Mouse (Mus musculus): ENCODE measurements around the gene Hirip3. TPM values are rescaled to one million over a fixed set of nuclear protein-coding genes. Genes with fewer than 3 reads are reported as not detected.

Hirip3 gene
- total and polyA plus RNA-seq, 3 experiments = 3.6 to 6.3 (median 5.7) TPM

DNA sequence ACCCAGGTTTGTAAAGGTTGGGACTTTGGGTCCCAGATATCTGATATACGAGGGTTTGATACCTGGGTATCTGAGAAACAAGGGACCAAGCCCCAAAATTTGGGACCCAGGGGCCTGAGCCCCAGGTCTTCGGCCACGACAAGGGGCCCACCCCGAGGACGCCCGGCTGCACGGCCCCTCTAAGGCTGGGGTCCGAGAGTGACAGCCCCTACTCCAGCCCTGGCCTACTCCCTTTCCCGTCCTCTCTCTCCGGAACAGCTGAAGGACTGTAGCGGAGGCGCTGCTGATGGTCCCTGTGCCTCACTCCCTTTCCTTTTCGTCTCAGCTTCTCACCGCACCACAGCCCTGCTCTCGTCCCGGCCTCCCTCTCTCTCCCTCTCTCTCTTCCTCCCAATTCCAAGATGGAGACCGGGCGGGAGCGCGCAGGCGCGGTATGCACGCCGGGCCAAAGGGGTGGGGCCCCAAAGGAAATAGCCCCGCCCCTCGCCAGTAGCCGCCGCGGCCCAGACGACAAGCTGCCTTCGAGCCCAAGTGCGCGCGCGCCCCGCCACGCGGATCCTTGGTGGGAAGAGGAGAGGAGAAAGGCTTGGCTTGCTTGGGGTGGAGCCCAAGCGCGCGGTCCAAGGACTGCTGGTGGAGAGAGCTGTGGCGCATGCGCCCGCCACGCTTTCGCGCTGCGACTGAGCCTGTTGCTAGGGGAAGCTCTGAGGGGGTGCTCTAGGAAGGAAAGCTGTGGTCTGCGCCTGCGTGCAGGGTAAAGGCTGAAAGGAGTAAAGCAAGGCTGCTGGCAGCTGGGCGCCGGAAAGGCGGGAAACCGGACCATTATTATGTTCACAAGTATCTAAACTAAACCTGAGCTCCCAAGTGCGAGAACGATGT lies 22.8 kb downstream of the Hirip3 start, which contains the start of gene Taok2:
TSS of gene Taok2 (minus strand) at position 418 of the 879 bp plus-strand sequence.
- peak within 1 kb of the TSS; percentile 75 for H3K9ac ChIP-seq (ENCODE audit: low read depth, low read length)
- under 1% methylated on average over 56 of the region's 56 CpGs for WGBS
- peak; percentile 98 to 99 for DNase-seq
- peaks cover 11% of the 10 kb centered on the region for H3K36me3 ChIP-seq (ENCODE audit: control insufficient read depth, insufficient read depth, low read length)
- H3K27ac ChIP-seq = peak within 1 kb of the TSS; percentile 92
- intact Hi-C loops (cut with DNase I) = loop anchor here (1.0 to 5.0 kb wide), 4 partner anchors 14 to 143 kb away; partner anchors contain the start of genes Hirip3, Kctd13 and Maz
- H3K79me2 ChIP-seq (replicated peaks; ENCODE audit: control insufficient read depth, insufficient read depth, low read length) = peaks cover 6% of the 10 kb centered on the region
- H3K4me3 ChIP-seq = peak within 1 kb of the TSS; percentile 94
- H3K4me1 ChIP-seq (ENCODE audit: control insufficient read depth, insufficient read depth, low read length) = peaks cover 4% of the 10 kb centered on the region
- peak; percentile 98 for TF ChIP-seq POLR2A (IDR thresholded peaks at IDR 0.05; ENCODE audit: insufficient read depth, low read depth, low read length)
- peak; percentile 48; the same call in 1 of the 2 replicates for TF ChIP-seq EP300 (IDR thresholded peaks at IDR 0.05; ENCODE audit: insufficient read depth, low read depth, low read length)
- TF ChIP-seq CTCF (IDR thresholded peaks at IDR 0.05) = peak; percentile 18
- H3K27me3 ChIP-seq (ENCODE audit: control insufficient read depth, insufficient read depth, low read length) = no peaks in the 10 kb centered on the region

DNA sequence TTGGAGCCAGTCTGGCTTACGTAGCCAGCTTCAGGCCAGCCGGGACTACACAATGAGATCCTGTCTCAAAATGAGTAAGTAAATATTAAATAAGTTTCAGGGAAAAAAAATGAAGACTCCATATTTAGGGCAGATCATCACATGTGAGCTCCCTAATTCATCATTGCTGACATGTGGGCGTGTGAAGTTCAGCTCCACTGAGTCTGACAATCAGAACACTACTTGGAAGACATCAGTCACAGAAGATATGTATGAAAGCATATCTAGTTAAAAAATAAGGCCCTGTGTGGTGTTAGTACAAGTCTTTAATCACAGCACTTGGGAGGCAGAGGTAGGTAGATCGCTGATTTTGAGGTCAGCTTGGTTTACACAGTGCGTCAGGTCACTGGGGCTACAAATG lies 25.5 kb downstream of the Hirip3 start:
- peaks cover 3% of the 10 kb centered on the region for H3K79me2 ChIP-seq (replicated peaks; ENCODE audit: control insufficient read depth, insufficient read depth, low read length)
- intact Hi-C loops (cut with DNase I) = loop anchor here (5.0 kb wide), 1 partner anchor 40 kb away; the partner anchor contains the start of gene Kctd13
- no peaks in the 10 kb centered on the region; the same call in 1 of the 2 replicates for H3K4me1 ChIP-seq (ENCODE audit: control insufficient read depth, insufficient read depth, low read length)
- H3K27me3 ChIP-seq (ENCODE audit: control insufficient read depth, insufficient read depth, low read length) = no peaks in the 10 kb centered on the region
- no peak for TF ChIP-seq POLR2A (IDR thresholded peaks at IDR 0.05; ENCODE audit: insufficient read depth, low read depth, low read length)
- no peak for TF ChIP-seq CTCF (IDR thresholded peaks at IDR 0.05)
- TF ChIP-seq EP300 (IDR thresholded peaks at IDR 0.05; ENCODE audit: insufficient read depth, low read depth, low read length) = no peak
- no peak overlapping the region for H3K4me3 ChIP-seq
- H3K27ac ChIP-seq = no peak overlapping the region
- DNase-seq = no peak
- no peaks in the 10 kb centered on the region for H3K36me3 ChIP-seq (ENCODE audit: control insufficient read depth, insufficient read depth, low read length)
- no peak overlapping the region for H3K9ac ChIP-seq (ENCODE audit: low read depth, low read length)
- WGBS = 94% methylated on average over 5 of the region's 5 CpGs

DNA sequence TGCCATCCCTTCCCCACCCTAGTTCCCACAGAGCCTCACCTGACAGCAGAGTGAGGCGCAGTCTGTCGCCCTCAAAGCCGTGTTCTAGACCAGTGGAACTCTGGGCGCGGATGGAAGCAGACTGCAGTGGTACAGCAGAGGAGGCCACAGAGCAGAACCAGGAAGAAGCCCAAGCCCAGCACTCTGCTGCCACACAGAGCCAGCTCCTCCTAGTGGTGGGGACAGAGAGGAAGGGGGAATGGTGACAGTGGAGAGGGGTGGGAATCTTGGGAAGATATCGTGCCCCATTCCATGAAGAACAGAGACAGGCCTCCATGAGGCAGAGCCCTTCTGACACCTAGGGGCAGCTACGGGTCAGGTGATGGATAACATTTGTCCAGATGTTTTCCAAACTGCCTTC lies 27.1 kb downstream of the Hirip3 start:
- H3K27ac ChIP-seq = peak overlapping the region; percentile 28; the same call in 1 of the 2 replicates
- H3K79me2 ChIP-seq (replicated peaks; ENCODE audit: control insufficient read depth, insufficient read depth, low read length) = peaks cover under 1% of the 10 kb centered on the region
- intact Hi-C loops (cut with DNase I) = loop anchor here (2.0 to 5.0 kb wide), 2 partner anchors 38 to 66 kb away; partner anchors contain the start of gene Kctd13
- H3K9ac ChIP-seq (ENCODE audit: low read depth, low read length) = no peak overlapping the region
- no peak for DNase-seq
- no peaks in the 10 kb centered on the region; the same call in 1 of the 2 replicates for H3K4me1 ChIP-seq (ENCODE audit: control insufficient read depth, insufficient read depth, low read length)
- H3K4me3 ChIP-seq = no peak overlapping the region
- 45% methylated on average over 7 of the region's 7 CpGs for WGBS
- no peaks in the 10 kb centered on the region for H3K27me3 ChIP-seq (ENCODE audit: control insufficient read depth, insufficient read depth, low read length)
- H3K36me3 ChIP-seq (ENCODE audit: control insufficient read depth, insufficient read depth, low read length) = no peaks in the 10 kb centered on the region
- TF ChIP-seq CTCF (IDR thresholded peaks at IDR 0.05) (peak; percentile 67), EP300 (IDR thresholded peaks at IDR 0.05; ENCODE audit: insufficient read depth, low read depth, low read length) (no peak; the same call in 1 of the 2 replicates), POLR2A (IDR thresholded peaks at IDR 0.05; ENCODE audit: insufficient read depth, low read depth, low read length) (no peak)

DNA sequence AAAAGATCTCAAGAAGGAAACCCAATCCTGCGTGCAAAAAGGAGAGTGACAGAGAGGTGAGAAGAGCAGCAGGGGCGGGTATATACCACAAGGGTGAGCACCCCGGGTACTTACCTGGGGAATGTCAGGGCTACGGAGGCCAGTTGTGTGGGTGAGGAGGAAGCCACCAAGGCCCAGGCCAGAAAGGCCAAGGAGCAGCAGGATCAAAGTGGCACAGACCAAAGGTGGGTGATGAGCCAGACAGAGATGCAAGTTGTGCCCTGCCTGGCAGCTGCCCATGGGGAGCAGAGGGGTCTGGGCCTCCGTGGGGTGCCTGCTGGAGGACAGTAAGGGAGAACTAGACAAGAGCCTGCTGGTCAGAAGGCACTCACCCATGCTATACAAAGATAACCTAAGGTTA lies 35.1 kb downstream of the Hirip3 start:
- intact Hi-C loops (cut with DNase I) = loop anchor here (5.0 kb wide), 2 partner anchors 35 to 130 kb away; partner anchors contain the start of genes Hirip3, Ino80e and Maz
- Histone ChIP-seq H3K4me1 (ENCODE audit: control insufficient read depth, insufficient read depth, low read length) (peaks cover 8% of the 10 kb centered on the region), H3K36me3 (ENCODE audit: control insufficient read depth, insufficient read depth, low read length) (no peaks in the 10 kb centered on the region; the same call in none of the 2 replicates), H3K27me3 (ENCODE audit: control insufficient read depth, insufficient read depth, low read length) (no peaks in the 10 kb centered on the region), H3K9ac (ENCODE audit: low read depth, low read length) (peak overlapping the region; percentile 17), H3K79me2 (replicated peaks; ENCODE audit: control insufficient read depth, insufficient read depth, low read length) (no peaks in the 10 kb centered on the region), H3K4me3 (peak overlapping the region; percentile 75; the same call in 1 of the 2 replicates), H3K27ac (peak overlapping the region; percentile 97)
- peak in 1 of 2 experiments; percentile 38 for DNase-seq
- TF ChIP-seq EP300 (IDR thresholded peaks at IDR 0.05; ENCODE audit: insufficient read depth, low read depth, low read length) (no peak), CTCF (IDR thresholded peaks at IDR 0.05) (no peak), POLR2A (IDR thresholded peaks at IDR 0.05; ENCODE audit: insufficient read depth, low read depth, low read length) (no peak)
- 82% methylated on average over 5 of the region's 5 CpGs for WGBS

DNA sequence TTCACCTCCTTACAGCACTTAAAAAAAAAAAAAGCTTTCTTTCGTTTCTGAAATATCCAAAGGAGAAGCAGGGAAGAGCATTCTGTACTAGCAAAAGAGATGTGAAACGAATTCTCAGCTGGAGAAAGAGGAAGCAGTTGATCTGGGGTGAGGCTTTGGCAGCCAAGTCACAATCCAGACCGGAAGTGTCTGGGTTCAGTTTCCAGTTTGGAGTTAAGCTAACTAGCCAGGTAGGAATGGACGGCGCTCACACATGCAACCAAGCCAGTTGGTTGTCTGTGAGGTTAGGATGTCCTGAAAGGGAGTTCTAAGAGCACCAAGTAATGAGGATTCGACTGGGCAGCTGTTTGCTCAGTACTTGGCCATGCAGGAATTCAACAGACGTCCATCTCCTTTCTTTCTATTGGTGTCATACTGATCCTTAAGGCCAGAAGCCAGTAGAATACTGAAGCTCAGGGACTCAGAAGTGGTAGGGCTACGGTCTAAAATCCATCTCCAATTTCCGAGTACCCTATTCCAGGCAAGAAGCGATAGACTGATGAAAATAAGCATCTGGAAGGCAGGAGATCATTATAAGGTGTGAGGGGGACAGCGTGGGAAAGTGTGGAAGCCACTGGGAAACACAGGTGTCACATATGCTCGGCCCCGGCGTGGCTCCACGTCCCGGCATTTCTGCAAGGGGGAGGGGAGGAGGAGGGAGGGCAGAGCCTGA lies 35.8 kb downstream of the Hirip3 start:
- Histone ChIP-seq H3K79me2 (replicated peaks; ENCODE audit: control insufficient read depth, insufficient read depth, low read length) (no peaks in the 10 kb centered on the region), H3K4me3 (peak overlapping the region; percentile 75), H3K36me3 (ENCODE audit: control insufficient read depth, insufficient read depth, low read length) (no peaks in the 10 kb centered on the region; the same call in none of the 2 replicates), H3K9ac (ENCODE audit: low read depth, low read length) (peak overlapping the region; percentile 91), H3K27ac (peak overlapping the region; percentile 97), H3K27me3 (ENCODE audit: control insufficient read depth, insufficient read depth, low read length) (no peaks in the 10 kb centered on the region), H3K4me1 (ENCODE audit: control insufficient read depth, insufficient read depth, low read length) (peaks cover 8% of the 10 kb centered on the region)
- WGBS = 8% methylated on average over 16 of the region's 16 CpGs
- intact Hi-C loops (cut with DNase I) = loop anchor here (1.0 to 5.0 kb wide), 4 partner anchors 12 to 130 kb away; partner anchors contain the start of genes Hirip3, Ino80e, Kctd13 and Maz
- TF ChIP-seq EP300 (IDR thresholded peaks at IDR 0.05; ENCODE audit: insufficient read depth, low read depth, low read length) (peak; percentile 20; the same call in 1 of the 2 replicates), CTCF (IDR thresholded peaks at IDR 0.05) (no peak), POLR2A (IDR thresholded peaks at IDR 0.05; ENCODE audit: insufficient read depth, low read depth, low read length) (peak; percentile 70)
- DNase-seq = peak; percentile 60 to 66
